Mouse (Mus musculus) intestine, embryonic 15.5 days (tissue): ENCODE measurements at regions not wholly inside any gene's neighbourhood (a gene's known extent, or its start where the extent isn't known, plus 50 kb on each side); places are given as distances from the start of the nearest gene placed in this dataset.

Experiments used
- ATAC-seq: fragments of 200-750 bp; cut with Nextera tagmentation; 2 replicates; pipeline ENCODE4 v1.8.0; 2017; ENCODE audit warnings: moderate TSS enrichment, moderate library complexity
- H3K27ac ChIP-seq: fragments of 300-500 bp; sonication (generic); 2 replicates; pipeline ENCODE4 v1.5.1; 2015; ENCODE audit warnings: mild to moderate bottlenecking, inconsistent platforms
- H3K27me3 ChIP-seq: fragments of 300-500 bp; sonication (generic); replicated peaks from 2 replicates; pipeline ENCODE4 v1.6.1; 2015; ENCODE audit warnings: inconsistent platforms
- H3K36me3 ChIP-seq: fragments of 300-500 bp; sonication (generic); 2 replicates; pipeline ENCODE4 v1.6.1; 2015; ENCODE audit warnings: inconsistent platforms
- H3K4me1 ChIP-seq: fragments of 300-500 bp; sonication (generic); replicated peaks from 2 replicates; pipeline ENCODE4 v1.6.1; 2015; ENCODE audit warnings: inconsistent platforms
- H3K4me2 ChIP-seq: fragments of 300-500 bp; sonication (generic); replicated peaks from 2 replicates; pipeline ENCODE4 v1.6.1; 2015; ENCODE audit warnings: mild to moderate bottlenecking, inconsistent platforms
- H3K4me3 ChIP-seq: fragments of 300-500 bp; sonication (generic); replicated peaks from 2 replicates; pipeline ENCODE4 v1.5.1; 2015; ENCODE audit warnings: inconsistent platforms
- H3K9ac ChIP-seq: fragments of 300-500 bp; sonication (generic); 2 replicates; pipeline ENCODE4 v1.6.1; 2015; ENCODE audit warnings: inconsistent platforms
- H3K9me3 ChIP-seq: fragments of 300-500 bp; sonication (generic); 2 replicates; pipeline ENCODE4 v1.6.1; 2016; ENCODE audit warnings: inconsistent platforms
- WGBS: fragments of 180-500 bp; shearing (Covaris S2); methylation state at CpG from one replicate; pipeline ENCODE4 v1.1.7; 2015; 5-methylcytosine and 5-hydroxymethylcytosine counted together

DNA sequence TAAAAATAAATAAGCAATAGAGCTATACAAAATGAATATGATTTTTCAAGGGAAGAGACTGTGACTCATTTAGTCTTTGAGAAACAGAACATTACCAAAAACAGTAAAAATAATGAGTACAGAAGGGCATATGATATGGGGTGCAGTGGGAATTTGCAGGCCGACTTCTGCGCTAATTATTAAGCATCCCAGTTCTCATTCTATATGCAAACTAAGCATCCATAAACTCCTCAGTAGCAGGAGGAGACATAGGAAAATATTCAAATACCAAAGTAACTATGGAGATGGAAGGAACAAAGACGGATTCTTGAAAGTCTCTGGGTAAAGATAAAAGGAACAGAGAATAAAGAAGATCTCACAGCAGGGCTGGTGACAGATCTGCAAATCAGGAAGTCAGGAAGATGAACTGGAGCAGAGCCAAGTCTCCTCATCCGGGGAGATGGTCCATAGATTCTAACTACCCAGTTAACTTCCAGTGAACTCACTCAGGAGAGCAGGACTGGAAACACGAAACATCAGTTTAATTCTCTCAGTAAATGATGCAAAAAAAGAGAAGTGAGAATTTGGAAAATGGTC lies 52.0 kb upstream of the Pkn2 start:
- ATAC-seq, result no peak

More for the DNA sequence above, 52.0 kb upstream of the Pkn2 start:
- Histone ChIP-seq H3K4me3 (no peak overlapping the region), H3K36me3 (no peaks in the 10 kb centered on the region), H3K4me2 (no peak overlapping the region), H3K27ac (no peak overlapping the region), H3K4me1 (no peaks in the 10 kb centered on the region), H3K9me3 (no peaks in the 10 kb centered on the region), H3K9ac (no peak overlapping the region), H3K27me3 (no peaks in the 10 kb centered on the region)
- WGBS, result 66% methylated on average over 5 of the region's 5 CpGs
